Mouse (Mus musculus) layer of hippocampus, postnatal 14 days (tissue): ENCODE measurements around the gene Alpk3. TPM values are rescaled to one million over a fixed set of nuclear protein-coding genes. Genes with fewer than 3 reads are reported as not detected.
A peak's percentile ranks its signal among the peaks of the same experiment; 100 is the strongest.

Experiments
- DNase-seq, 2 experiments: peaks; one replicate each; pipeline ENCODE4 v3.0.0; 2021 to 2022; ENCODE audit warnings: low spot score in 2 of 2, mixed read lengths in 1 of 2
- total RNA-seq, 2 experiments: library from RNA; stranded (reverse); gene quantifications; 2 replicates each; pipeline ENCODE4 v1.2.3; 2021

Alpk3 gene
- total RNA-seq, 2 experiments from 2014 or later: 0.86 to 1.4 TPM

DNA sequence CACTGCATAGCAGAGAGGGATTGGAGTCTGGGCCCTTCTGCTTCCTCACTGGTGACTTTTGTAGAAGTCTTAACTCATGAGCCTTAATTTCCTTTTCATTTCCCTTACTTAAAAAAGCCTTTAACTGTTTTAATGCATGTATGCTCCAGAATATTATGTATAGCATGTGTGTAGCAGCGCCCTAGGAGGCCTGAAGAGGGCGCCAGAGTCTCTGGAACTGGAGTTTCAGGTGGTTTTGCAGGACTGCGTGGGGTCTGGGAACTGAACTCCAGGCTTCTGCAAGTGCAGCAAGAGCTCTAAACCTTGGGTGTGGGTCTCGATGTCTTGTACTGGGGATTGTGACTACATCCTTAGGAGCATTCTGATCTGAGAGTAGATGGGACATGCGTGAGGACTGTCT lies 15.9 kb downstream of the Alpk3 start:
- no peak for DNase-seq

DNA sequence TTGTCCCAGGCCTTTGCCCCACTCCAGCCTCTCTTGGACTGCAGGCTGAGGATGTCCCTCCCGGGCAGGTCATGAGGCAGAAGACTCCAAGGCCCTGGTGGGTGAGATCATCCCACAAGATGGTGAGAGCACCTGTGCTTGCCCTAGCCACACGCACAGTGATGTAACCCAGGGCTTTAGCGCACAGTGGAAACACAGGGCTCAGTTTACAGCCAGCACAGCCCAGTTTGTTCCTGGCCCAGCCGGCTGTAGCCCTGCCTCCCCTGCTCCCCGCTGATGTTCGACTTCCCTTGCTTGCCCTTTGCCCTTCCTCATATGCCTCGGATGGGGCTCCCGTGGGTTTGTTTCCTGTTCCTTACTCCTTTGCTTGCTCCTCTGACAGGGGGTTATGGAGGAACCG lies 17.1 kb downstream of the Alpk3 start:
- DNase-seq: no peak

DNA sequence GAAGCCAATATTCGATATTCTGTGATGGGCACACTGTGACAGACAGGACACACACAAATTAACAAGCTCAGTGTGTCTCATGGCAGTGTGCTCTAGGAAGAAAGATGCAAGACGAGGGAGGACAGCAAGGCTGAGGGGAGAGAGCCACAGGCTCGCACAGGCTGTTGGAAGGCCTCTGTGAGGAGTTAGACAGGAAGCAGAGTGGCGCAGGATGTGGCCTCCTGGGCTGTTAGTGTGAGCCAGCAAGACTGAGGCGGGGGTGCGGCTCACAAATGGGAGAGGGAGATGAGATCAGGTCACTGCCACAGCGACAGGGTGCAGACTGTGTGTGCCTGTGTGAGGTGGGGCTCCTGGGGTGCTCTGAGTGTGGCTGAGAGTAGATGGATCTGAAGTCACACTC lies 17.9 kb downstream of the Alpk3 start:
- no peak for DNase-seq

DNA sequence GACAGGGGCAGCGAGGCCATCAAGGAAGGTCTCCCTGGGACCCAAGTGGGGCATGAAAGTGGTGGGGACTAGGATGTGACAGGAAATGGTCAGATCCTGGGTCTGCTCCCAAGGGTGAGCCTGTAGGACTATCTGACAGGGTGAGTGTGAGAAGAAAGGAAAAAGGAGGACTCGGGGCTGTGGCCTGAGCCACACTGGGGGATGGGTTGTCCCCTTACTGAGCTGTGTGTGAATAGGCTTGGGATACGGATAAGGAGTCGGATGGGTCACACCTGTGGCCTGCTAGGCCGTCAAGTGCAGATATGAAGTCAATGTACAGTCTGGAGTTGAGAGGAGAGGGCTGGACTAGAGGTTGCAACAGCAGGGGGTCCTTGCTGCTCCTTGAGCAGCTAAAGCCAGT lies 18.3 kb downstream of the Alpk3 start:
- no peak for DNase-seq

DNA sequence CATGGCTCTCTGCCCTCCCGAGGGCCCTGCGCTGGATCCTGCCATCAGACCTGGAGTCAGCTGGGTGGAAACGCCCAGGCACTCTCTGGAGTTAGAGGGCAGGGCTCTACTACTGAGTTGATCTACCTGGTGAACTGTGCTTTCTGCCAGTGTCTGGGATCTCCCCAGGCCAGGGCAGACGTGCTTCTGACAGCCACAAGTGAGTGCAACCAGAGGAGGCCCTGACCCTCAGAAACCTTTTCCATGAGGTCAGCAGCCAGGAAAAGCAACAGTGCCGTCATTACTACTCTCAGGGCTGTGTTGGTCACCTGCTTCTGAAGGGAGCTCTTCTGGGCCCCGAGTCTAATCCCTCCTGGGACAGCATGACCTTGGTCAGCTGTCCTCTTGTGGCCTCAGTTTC lies 19.6 kb downstream of the Alpk3 start:
- DNase-seq: no peak

DNA sequence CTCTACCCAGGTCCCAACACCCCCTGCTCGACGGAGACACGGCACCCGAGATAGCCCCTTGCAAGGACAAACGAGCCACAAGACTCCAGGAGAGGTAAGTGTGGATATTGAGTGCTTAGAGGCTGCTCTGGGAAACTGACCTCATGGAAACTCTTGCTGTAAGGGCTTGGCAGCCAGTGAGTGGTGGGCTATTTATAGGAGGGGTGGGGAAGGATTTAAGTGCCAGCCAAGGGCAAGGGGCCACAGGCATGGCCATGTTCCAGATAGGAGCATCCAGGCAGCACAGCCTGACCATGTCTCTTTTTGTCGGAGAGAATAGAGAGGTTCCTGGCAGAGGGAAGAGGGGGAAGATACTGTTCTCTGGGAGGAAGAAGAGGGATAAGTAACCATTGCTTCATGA lies 21.3 kb downstream of the Alpk3 start:
- DNase-seq: no peak

DNA sequence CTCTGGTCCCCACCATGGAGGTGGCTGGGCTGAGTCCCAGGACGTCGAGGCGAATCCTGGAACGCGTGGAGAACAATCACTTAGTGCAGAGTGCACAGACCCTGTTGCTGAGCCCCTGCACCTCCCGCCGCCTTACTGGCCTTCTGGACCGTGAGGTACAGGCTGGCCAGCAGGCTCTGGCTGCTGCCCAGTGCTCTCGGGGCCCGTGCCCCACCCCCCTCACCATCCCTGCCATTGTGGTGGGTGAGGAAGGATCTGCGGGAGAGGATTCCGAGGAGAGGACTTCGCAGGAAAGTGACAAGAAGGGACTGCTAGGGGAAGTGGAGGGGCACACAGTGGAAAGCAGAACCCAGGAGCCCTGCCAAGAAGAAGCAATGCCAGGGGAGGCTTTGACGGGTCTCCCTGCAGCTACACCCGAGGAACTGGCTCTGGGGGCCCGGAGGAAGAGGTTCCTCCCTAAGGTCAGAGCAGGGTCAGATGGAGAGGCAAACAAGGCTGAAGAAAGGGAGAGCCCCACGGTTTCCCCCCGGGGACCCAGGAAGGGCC lies 36.1 kb downstream of the Alpk3 start:
- DNase-seq: no peak

DNA sequence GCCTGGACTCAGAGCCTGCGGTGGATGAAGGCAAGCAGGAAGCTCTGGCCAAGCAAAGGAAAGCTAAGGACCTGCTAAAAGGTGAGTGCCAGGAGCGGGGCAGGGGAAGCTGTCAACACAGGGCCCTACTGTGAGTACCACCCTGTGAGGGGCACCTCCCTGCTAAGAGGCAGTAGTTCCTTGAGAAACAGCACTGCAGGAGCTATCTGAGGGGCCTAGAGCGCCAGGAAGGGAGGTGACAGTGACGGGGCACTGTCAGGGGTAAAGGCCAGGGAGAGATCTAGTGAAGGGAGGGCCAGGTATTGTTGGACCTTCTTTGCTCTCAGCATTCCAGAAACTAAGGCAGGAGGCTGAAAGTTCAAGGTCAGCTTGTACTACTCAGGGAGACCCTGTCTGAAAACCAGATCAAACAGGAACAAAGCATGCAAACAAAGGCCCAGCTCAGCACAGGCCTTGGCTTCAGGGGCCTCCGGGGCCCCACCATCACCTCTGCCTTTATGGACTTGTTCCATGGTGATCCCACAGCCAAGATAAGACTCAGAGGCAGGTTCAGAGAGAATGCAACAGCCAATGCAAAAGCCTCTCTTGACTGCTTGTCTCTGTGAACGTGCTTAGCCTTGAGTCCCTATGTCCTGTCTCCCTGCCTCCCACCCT lies 36.8 kb downstream of the Alpk3 start:
- DNase-seq: no peak

DNA sequence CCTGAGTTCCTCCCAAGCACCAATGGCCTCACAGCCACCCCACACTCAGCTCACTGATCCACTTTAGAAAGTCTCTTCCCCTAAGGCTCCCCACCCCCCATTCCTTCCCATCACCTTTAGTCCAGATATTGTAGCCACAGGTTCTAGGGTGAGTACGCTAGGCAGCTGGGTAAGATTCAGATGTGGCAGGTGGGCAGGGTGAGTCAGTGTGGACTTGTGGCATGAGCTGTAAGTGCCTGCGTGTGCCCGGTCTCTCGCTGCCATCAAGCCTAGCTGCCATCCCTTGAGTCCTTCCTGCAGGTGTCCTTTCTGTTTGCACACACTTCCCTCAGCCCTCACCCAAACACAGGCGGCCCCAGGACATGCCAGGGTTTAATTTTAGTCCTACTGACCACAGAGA lies 42.9 kb downstream of the Alpk3 start:
- no peak for DNase-seq

DNA sequence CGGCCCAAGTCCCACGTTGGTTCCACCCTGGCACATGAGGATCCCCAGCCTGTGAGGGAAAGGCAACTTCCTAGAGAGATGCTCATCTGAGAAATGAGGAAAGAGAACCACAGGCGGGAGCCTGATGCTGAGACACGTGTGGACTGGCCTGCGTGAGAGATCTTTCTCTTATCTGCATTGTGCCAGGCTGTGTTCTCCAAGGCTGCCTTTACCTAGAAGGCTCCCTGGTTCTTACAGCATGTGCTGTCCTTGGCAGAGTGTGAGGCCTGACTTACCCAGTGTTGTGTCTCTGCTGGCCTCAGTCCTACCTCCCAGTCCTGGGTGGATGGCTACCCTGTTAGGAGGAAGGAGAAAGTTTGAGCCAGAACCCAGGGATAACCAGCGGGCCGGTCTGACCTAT lies 45.5 kb downstream of the Alpk3 start:
- DNase-seq: no peak

DNA sequence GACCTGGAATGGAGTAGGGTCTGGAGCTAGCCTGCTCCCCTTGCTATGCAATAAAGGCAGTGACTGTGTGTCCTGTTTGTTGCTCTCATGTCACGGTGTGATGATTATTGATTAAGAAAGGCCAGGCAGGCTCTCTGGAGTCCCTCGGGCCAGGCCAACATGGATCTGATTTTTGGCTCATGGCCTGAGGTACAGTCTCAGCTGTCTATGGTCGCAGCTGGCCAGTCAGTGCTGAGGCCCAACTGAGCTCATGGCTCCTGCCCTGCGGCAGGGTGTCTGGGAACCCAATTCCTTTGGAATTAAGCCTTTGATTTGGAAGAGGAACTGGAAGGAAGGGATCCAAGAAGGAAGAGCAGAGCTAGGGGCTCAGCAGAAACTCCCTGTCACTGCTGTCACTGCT lies 48.1 kb downstream of the Alpk3 start:
- no peak for DNase-seq

DNA sequence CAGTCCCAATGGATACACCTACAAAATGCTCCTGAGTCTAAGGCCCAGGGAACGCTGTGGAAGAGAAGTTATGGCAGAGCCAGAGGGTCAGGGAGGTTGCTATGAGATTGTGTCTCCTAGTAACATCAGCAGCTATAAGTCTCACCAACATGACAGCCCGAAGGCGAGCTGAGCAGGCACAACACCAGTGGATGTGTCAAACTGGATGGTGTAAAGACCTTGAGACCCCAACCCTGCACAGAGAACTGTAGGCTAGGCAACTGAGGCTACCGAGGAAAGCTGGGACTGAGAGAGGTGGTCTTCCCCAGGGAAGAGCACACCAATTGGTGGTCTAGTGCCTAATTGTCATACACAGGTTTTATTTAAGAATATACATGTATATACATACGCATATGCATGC lies 50.8 kb downstream of the Alpk3 start:
- no peak for DNase-seq

DNA sequence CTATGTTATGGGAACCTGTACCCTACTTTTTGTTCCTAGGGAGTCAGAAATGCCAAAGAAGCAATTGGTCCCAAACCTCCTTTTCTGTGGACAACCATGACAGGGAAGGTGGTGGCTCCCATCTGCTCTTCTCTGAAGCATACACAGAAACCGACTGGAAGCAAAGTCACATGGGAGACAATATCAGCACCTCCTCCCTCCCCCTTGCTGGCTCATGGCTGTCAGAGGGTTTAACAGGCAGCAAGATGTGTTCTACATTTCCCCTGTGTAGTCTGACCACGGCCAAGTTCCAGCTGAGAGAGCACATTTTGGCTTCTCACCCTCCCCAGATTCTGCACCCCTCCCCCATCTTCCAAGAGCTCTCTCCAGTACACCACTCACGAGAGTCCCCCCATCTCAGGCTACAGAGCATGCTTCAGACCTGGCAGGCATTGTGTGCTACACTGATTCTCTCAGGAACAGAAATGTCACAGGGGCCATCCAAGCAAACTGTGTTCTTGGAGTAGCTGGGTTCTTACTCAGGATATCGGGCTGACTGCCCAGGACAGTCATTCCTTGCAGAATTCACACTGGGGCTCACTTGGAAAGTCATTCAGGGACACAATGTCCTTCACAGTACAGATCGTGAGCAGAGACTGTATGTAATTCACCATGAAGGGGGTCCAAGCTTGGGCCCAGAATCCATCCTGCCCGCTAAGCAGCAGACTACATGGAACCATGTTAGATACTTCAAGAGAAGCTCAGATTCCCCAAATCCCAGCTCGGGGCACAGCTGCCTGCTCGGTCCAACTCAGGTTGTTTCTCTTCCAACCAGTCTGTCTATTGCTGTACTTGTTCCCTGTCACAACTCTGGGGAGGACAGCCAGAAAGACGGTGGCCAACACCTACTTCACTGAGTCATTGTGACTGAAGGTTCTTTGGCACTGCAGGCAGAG lies 52.6 kb downstream of the Alpk3 start:
- DNase-seq: peak in 1 of 2 experiments; percentile 44

DNA sequence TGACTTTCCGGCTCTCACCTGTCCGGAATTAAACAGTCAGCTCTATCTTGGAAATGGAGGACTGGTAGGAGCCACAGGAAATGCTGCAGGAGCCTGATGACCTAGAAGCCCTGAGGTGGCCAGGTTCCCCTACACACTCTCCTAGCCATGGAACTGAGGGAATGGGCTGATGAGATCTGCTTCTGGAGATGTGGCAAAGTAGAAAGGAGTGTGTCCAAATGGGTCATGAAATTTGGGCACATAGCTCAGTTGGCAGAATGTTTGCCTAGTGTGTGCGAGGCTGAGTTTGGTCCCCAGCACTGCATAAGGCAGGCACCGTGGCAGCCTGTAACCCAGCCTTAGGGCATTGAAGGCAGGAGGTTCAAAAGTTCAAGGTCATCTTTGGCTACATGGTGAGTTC lies 53.4 kb downstream of the Alpk3 start:
- no peak for DNase-seq

DNA sequence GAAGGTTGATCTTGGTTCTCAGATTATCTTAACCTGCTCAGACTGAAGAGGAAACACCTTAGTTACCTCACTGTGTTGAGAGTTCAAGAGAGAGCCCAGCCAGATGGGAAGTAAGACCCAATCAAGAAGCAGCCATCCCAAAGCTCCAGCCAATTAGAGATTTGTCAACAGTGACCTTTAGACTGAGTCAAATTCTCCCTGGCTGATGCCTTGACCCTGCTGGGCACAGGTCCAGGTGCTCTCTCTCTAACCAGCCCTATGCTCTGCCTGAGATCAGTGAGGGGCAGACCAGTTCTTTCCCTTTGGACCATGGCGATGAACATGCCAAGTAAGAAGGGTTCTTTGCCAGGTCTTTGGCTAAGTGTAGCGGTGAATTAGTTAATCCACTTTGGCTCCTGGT lies 54.3 kb downstream of the Alpk3 start:
- DNase-seq: no peak

DNA sequence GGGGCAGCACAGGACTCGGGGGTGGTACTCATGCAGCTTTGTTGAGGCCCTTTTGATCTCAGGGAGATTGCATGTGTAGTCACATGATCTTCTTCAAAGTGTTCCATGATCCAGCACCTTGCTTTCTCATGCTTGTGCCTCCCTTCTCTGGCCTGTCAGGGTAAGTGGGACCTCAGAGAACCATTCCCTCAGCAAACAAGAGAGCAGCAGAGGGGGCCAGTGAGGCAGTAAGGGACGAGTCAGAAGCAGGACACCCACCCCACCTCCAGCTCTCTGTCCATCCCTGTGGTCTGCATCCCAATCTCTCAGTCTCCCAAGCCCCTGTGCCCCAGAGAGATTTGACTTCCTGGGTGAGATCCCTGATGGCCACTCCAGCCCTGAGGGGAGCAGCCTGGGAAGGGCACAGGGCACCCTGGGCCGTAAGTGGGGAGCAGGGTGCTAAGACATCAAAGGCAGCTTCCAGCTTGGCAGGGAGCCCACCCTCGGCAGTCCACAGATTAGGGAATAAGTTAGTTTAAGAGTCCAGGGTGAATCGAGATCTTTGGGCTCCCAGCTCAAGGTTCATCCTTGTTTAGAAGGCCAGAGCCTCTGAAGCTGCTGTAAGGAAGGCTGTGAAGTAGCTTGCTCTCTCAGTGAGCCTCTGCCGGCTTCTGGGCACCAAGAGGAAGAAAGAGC lies 55.4 kb downstream of the Alpk3 start:
- DNase-seq: no peak

DNA sequence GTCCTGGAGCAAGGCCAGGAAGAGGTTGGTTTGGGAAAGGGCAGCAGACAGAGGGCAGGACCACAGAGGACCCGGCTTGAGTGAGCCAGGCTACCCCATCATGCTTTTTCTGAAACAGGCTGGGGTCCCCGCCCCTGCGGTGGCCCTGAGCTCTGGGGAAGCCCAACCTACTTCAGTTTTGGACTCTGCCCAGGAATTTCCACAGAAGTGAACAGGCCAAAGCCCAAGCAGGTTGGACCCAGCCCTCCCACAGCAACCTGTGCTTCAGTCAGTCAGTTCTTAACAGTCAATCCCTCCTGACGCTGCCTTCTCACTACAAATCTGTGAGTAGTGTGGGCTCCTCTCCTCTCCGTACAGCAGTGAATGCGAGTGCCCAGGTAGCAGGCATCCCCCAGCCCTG lies 57.2 kb downstream of the Alpk3 start, which contains the start of gene Slc28a1:
Gene Slc28a1, plus strand, starts transcription at position 245 of the 400 bp plus-strand sequence.
- DNase-seq: no peak

DNA sequence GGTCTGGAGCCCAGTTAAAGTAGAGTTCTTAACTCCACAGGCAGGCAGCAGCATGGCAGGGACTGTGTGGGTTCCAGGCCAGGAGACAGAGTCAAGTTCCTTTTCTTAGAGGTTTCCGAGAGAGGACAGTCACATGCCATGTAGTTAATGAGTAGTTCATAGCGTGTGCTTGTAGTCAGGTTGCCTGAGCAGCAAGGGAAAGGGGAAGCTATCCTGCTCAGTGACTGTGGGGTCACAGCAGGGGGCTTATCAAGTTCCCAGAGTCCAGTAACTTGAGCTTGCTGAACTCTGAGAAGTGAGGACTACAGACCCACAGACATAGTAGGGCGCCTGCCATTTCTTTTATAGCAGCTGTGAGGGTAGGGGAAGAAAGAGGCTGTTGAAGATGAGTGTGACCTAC lies 63.7 kb downstream of the Alpk3 start:
- no peak for DNase-seq

DNA sequence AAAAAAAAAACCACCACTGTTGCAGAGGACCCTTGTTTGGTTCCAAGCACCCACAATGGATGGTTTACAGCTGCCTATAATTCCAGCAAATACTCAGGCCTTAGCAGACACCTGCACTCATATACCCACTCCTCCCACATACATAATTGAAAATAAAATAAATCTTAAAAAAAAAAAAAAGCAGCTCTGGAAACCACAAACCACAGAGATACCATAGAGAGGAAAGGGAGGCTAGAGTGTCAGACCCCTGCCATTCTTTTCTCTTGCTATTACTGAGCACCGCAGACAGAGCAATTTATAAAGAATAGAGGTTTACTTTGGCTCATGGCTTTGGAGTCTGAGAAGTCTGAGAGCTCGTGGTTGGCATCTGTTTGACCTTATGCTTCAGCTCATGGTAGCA lies 65.4 kb downstream of the Alpk3 start:
- DNase-seq: no peak

DNA sequence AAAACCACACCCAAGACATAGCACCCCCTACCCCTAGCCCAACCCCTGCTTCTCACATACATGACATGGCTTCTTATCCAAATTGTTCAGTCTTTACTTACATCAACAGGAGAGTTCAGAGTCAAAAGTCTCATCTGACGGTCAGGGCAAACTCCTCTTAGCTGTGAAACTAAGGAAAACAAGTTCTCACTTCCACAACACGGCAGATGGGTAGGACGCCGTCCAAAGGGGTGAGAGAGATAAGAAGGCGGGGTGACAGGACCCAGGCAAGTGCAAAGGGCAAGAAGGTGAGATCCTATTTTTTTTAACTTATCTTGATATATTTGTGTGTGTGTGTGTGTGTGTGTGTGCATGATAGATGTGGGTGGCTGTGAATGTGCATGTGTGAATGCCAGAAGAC lies 66.2 kb downstream of the Alpk3 start:
- DNase-seq: no peak

DNA sequence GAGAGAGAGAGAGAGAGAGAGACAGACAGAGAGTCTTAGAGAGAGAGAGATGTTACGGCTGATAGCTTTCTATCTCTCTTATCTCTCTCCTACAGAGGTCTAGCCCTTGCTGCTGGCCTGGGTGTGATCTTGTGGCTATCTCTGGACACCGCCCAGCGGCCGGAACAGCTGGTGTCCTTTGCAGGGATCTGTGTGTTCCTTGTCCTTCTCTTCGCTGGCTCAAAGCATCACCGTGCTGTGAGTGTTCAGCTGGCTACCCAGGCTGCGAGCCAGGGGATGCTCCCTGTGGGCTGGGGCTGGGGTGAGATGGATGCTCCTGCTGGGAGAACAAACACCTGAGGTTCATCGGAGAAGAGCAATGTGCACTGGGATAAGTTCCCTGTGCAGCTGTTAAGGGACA lies 67.4 kb downstream of the Alpk3 start:
- DNase-seq: no peak
